Mouse (Mus musculus): ENCODE data around the gene Pon2. TPM values are rescaled to one million over a fixed set of nuclear protein-coding genes. Genes with fewer than 3 reads are reported as not detected.

The Pon2 gene
- total RNA-seq, 1 experiment, result 12.7 TPM

- no peak overlapping the region for H3K27ac ChIP-seq (ENCODE audit: insufficient read depth, low read depth, low read length, poor library complexity, severe bottlenecking)
- no peaks in the 10 kb centered on the region for H3K4me1 ChIP-seq (ENCODE audit: control insufficient read depth in 2 of 2, insufficient read depth in 2 of 2, low read length in 2 of 2, poor library complexity in 1 of 2)
- H3K36me3 ChIP-seq (ENCODE audit: control insufficient read depth, insufficient read depth, low read length, poor library complexity, severe bottlenecking), result no peaks in the 10 kb centered on the region
- in situ Hi-C loops (cut with MboI; ENCODE audit: low sequenced_read_pairs in 2 of 2, unreplicated experiment in 2 of 2), result no loop called here
- no peak overlapping the region for H3K9ac ChIP-seq (ENCODE audit: insufficient read depth, low read depth, low read length, poor library complexity, severe bottlenecking)
- H3K4me3 ChIP-seq (ENCODE audit: insufficient read depth in 1 of 2, low read depth in 1 of 2, low read length in 2 of 2, poor library complexity in 1 of 2, severe bottlenecking in 1 of 2), result no peak overlapping the region
- H3K9me3 ChIP-seq (ENCODE audit: control insufficient read depth, insufficient read depth, low read depth, low read length), result no peaks in the 10 kb centered on the region
- DNase-seq (ENCODE audit: low read depth, low spot score), result no peak
- no peak for TF ChIP-seq CHD2 (IDR thresholded peaks at IDR 0.05; ENCODE audit: low read depth, low read length)
- no peak for TF ChIP-seq HCFC1 (IDR thresholded peaks at IDR 0.05; ENCODE audit: borderline replicate concordance, insufficient read depth, low read length)
- TF ChIP-seq ZC3H11A (IDR thresholded peaks at IDR 0.05; ENCODE audit: borderline replicate concordance, low read depth, low read length), result no peak
- TF ChIP-seq ZNF384 (IDR thresholded peaks at IDR 0.05; ENCODE audit: low read depth, low read length), result no peak
- TF ChIP-seq MAFK (IDR thresholded peaks at IDR 0.05; ENCODE audit: insufficient read depth, low read depth, low read length), result no peak
Measured at GRCm38 (mm10) chr6:5263250-5263999, 34.8 kb downstream of the Pon2 start.

GRCm38 (mm10) chr6:5262322-5263249 is 35.7 kb downstream of the Pon2 start:
- no peak for DNase-seq (ENCODE audit: low read depth, low spot score)
- in situ Hi-C loops (cut with MboI; ENCODE audit: low sequenced_read_pairs in 2 of 2, unreplicated experiment in 2 of 2), result no loop called here
- Histone ChIP-seq H3K36me3 (ENCODE audit: control insufficient read depth, insufficient read depth, low read length, poor library complexity, severe bottlenecking) (no peaks in the 10 kb centered on the region), H3K4me3 (ENCODE audit: insufficient read depth in 1 of 2, low read depth in 1 of 2, low read length in 2 of 2, poor library complexity in 1 of 2, severe bottlenecking in 1 of 2) (no peak overlapping the region), H3K9ac (ENCODE audit: insufficient read depth, low read depth, low read length, poor library complexity, severe bottlenecking) (no peak overlapping the region), H3K9me3 (ENCODE audit: control insufficient read depth, insufficient read depth, low read depth, low read length) (no peaks in the 10 kb centered on the region), H3K4me1 (ENCODE audit: control insufficient read depth in 2 of 2, insufficient read depth in 2 of 2, low read length in 2 of 2, poor library complexity in 1 of 2) (no peaks in the 10 kb centered on the region), H3K27ac (ENCODE audit: insufficient read depth, low read depth, low read length, poor library complexity, severe bottlenecking) (no peak overlapping the region)
- TF ChIP-seq MAFK (IDR thresholded peaks at IDR 0.05; ENCODE audit: insufficient read depth, low read depth, low read length) (no peak), CHD2 (IDR thresholded peaks at IDR 0.05; ENCODE audit: low read depth, low read length) (no peak), ZC3H11A (IDR thresholded peaks at IDR 0.05; ENCODE audit: borderline replicate concordance, low read depth, low read length) (no peak), ZNF384 (IDR thresholded peaks at IDR 0.05; ENCODE audit: low read depth, low read length) (no peak), HCFC1 (IDR thresholded peaks at IDR 0.05; ENCODE audit: borderline replicate concordance, insufficient read depth, low read length) (no peak)

GRCm38 (mm10) chr6:5255722-5256451 is 42.4 kb downstream of the Pon2 start, which contains the start of gene Pon3:
Pon3 (minus strand) TSS chr6:5256286.
- DNase-seq (ENCODE audit: low read depth, low spot score), result peak; percentile 54
- peak within 1 kb of the TSS; percentile 49 to 52 for H3K4me3 ChIP-seq (ENCODE audit: insufficient read depth in 1 of 2, low read depth in 1 of 2, low read length in 2 of 2, poor library complexity in 1 of 2, severe bottlenecking in 1 of 2)
- peaks cover 2 to 4% of the 10 kb centered on the region in 2 experiments; a peak in 1 of 4 replicates for H3K4me1 ChIP-seq (ENCODE audit: control insufficient read depth in 2 of 2, insufficient read depth in 2 of 2, low read length in 2 of 2, poor library complexity in 1 of 2)
- H3K36me3 ChIP-seq (ENCODE audit: control insufficient read depth, insufficient read depth, low read length, poor library complexity, severe bottlenecking), result no peaks in the 10 kb centered on the region
- H3K27ac ChIP-seq (ENCODE audit: insufficient read depth, low read depth, low read length, poor library complexity, severe bottlenecking), result no peak within 1 kb of the TSS
- TF ChIP-seq ZNF384 (IDR thresholded peaks at IDR 0.05; ENCODE audit: low read depth, low read length) (no peak), HCFC1 (IDR thresholded peaks at IDR 0.05; ENCODE audit: borderline replicate concordance, insufficient read depth, low read length) (no peak), ZC3H11A (IDR thresholded peaks at IDR 0.05; ENCODE audit: borderline replicate concordance, low read depth, low read length) (no peak), MAFK (IDR thresholded peaks at IDR 0.05; ENCODE audit: insufficient read depth, low read depth, low read length) (no peak), CHD2 (IDR thresholded peaks at IDR 0.05; ENCODE audit: low read depth, low read length) (no peak)
- peak within 1 kb of the TSS; percentile 3; the same call in 1 of the 2 replicates for H3K9ac ChIP-seq (ENCODE audit: insufficient read depth, low read depth, low read length, poor library complexity, severe bottlenecking)
- no peaks in the 10 kb centered on the region for H3K9me3 ChIP-seq (ENCODE audit: control insufficient read depth, insufficient read depth, low read depth, low read length)
- in situ Hi-C loops (cut with MboI; ENCODE audit: low sequenced_read_pairs in 2 of 2, unreplicated experiment in 2 of 2), result no loop called here

GRCm38 (mm10) chr6:5255291-5255690 is 43.0 kb downstream of the Pon2 start:
- H3K9ac ChIP-seq (ENCODE audit: insufficient read depth, low read depth, low read length, poor library complexity, severe bottlenecking), result no peak overlapping the region; the same call in 1 of the 2 replicates
- in situ Hi-C loops (cut with MboI; ENCODE audit: low sequenced_read_pairs in 2 of 2, unreplicated experiment in 2 of 2), result no loop called here
- no peak overlapping the region for H3K27ac ChIP-seq (ENCODE audit: insufficient read depth, low read depth, low read length, poor library complexity, severe bottlenecking)
- H3K36me3 ChIP-seq (ENCODE audit: control insufficient read depth, insufficient read depth, low read length, poor library complexity, severe bottlenecking), result no peaks in the 10 kb centered on the region
- TF ChIP-seq MAFK (IDR thresholded peaks at IDR 0.05; ENCODE audit: insufficient read depth, low read depth, low read length) (no peak), ZC3H11A (IDR thresholded peaks at IDR 0.05; ENCODE audit: borderline replicate concordance, low read depth, low read length) (no peak), HCFC1 (IDR thresholded peaks at IDR 0.05; ENCODE audit: borderline replicate concordance, insufficient read depth, low read length) (no peak), CHD2 (IDR thresholded peaks at IDR 0.05; ENCODE audit: low read depth, low read length) (no peak), ZNF384 (IDR thresholded peaks at IDR 0.05; ENCODE audit: low read depth, low read length) (no peak)
- peaks cover 2 to 4% of the 10 kb centered on the region in 2 experiments; a peak in 1 of 4 replicates for H3K4me1 ChIP-seq (ENCODE audit: control insufficient read depth in 2 of 2, insufficient read depth in 2 of 2, low read length in 2 of 2, poor library complexity in 1 of 2)
- DNase-seq (ENCODE audit: low read depth, low spot score), result no peak
- peak overlapping the region; percentile 49 to 52; a peak in 3 of 4 replicates for H3K4me3 ChIP-seq (ENCODE audit: insufficient read depth in 1 of 2, low read depth in 1 of 2, low read length in 2 of 2, poor library complexity in 1 of 2, severe bottlenecking in 1 of 2)
- H3K9me3 ChIP-seq (ENCODE audit: control insufficient read depth, insufficient read depth, low read depth, low read length), result no peaks in the 10 kb centered on the region

All from ES-E14 (cell line).